Mouse (Mus musculus) forebrain, embryonic 15.5 days (tissue): ENCODE measurements at regions not wholly inside any gene's neighbourhood (a gene's known extent, or its start where the extent isn't known, plus 50 kb on each side); places are given as distances from the start of the nearest gene placed in this dataset.

ENCODE experiments used
- ATAC-seq: fragments of 200-750 bp; cut with Nextera tagmentation; replicated peaks from 2 replicates; pipeline ENCODE4 v1.8.0; 2017; ENCODE audit warnings: mild to moderate bottlenecking, moderate TSS enrichment, moderate library complexity
- H3K27ac ChIP-seq: fragments of 300-500 bp; sonication (generic); replicated peaks from 2 replicates; pipeline ENCODE4 v1.5.1; 2015; ENCODE audit warnings: mild to moderate bottlenecking, inconsistent platforms
- H3K27me3 ChIP-seq: fragments of 300-500 bp; sonication (generic); 2 replicates; pipeline ENCODE4 v1.6.1; 2015; ENCODE audit warnings: inconsistent platforms
- H3K36me3 ChIP-seq: fragments of 300-500 bp; sonication (generic); 2 replicates; pipeline ENCODE4 v1.6.1; 2015; ENCODE audit warnings: mild to moderate bottlenecking, inconsistent platforms
- H3K4me1 ChIP-seq: fragments of 300-500 bp; sonication (generic); 2 replicates; pipeline ENCODE4 v1.6.1; 2015; ENCODE audit warnings: inconsistent platforms
- H3K4me2 ChIP-seq: fragments of 300-500 bp; sonication (generic); replicated peaks from 2 replicates; pipeline ENCODE4 v1.6.1; 2015; ENCODE audit warnings: mild to moderate bottlenecking, inconsistent platforms
- H3K4me3 ChIP-seq: fragments of 300-500 bp; sonication (generic); 2 replicates; pipeline ENCODE4 v1.5.1; 2015; ENCODE audit warnings: mild to moderate bottlenecking, inconsistent platforms
- H3K9ac ChIP-seq: fragments of 300-500 bp; sonication (generic); replicated peaks from 2 replicates; pipeline ENCODE4 v1.6.1; 2015; ENCODE audit warnings: mild to moderate bottlenecking, inconsistent platforms
- H3K9me3 ChIP-seq: fragments of 300-500 bp; sonication (generic); 2 replicates; pipeline ENCODE4 v1.6.1; 2016; ENCODE audit warnings: inconsistent platforms
- WGBS: fragments of 180-500 bp; shearing (Covaris S2); methylation state at CpG from one replicate; pipeline ENCODE4 v1.1.7; 2015; ENCODE audit warnings: mixed read lengths; 5-methylcytosine and 5-hydroxymethylcytosine counted together

DNA sequence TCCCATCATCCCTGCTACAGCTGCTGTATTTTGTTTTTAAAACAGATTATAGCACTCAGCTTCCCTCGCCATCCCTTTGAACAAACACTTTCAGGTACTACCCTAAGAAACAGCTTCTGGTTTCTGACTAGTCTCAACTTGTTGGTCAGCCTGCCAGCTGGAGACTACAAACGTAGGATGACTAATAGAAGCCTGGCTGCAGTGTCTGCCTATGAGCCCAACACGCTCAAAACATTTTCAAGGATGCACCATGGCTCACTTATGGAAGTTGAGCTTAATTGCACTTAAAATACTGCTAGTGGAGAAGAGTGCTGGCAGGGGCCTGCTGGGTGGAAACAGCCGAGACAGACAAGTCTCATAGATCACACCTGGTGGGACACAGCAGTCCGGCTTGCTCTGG is 234.4 kb upstream of the Tenm4 start:
- no peak overlapping the region for H3K4me2 ChIP-seq
- no peak for ATAC-seq
- H3K9ac ChIP-seq = no peak overlapping the region
- no peaks in the 10 kb centered on the region for H3K36me3 ChIP-seq
- 83% methylated on average over 5 of the region's 5 CpGs for WGBS
- H3K4me3 ChIP-seq = no peak overlapping the region
- no peaks in the 10 kb centered on the region for H3K27me3 ChIP-seq
- no peaks in the 10 kb centered on the region for H3K4me1 ChIP-seq
- H3K9me3 ChIP-seq = no peaks in the 10 kb centered on the region
- H3K27ac ChIP-seq = no peak overlapping the region

DNA sequence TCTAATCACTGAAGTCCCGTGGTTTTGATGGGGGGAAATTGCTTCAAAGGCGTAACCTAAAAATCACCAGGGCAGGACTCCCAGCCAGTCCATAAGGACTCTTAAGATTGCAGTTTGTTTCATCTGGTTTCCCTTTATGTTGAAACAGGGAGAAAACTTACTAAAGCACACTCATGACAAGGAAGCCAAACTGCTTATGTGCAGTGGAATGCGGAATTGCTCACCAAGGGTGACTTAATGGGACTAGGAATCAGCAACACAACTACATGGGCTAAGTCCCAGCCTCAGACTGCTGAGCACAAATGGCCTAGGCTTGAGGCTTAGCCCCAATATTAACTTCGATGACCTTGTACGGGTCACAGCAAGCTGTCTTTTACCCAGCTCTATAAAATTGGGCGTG is 227.6 kb upstream of the Tenm4 start:
- Histone ChIP-seq H3K9ac (no peak overlapping the region), H3K4me1 (no peaks in the 10 kb centered on the region), H3K27me3 (no peaks in the 10 kb centered on the region), H3K36me3 (no peaks in the 10 kb centered on the region), H3K9me3 (no peaks in the 10 kb centered on the region), H3K27ac (no peak overlapping the region), H3K4me3 (no peak overlapping the region), H3K4me2 (no peak overlapping the region)
- no peak for ATAC-seq
- WGBS = 93% methylated on average over 6 of the region's 6 CpGs

DNA sequence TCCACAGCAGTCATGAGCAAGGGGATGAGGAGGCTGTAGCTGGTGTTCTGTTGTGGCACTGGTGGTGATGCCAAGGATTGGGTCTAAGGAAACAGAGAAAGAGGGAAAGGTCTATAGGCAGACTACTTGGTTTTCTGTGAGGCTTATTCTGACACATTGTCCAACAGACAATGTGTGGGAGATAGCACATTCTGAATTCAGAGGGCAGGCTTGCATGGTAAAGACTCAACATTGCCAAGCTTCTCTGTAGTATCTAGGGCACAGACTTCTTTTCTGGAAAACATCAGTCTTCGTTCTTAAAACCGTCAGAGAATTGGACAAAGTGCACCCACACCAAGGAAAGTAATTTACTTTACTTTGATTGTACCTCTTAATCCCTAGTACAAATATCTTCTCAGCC is 218.7 kb upstream of the Tenm4 start:
- H3K27me3 ChIP-seq = no peaks in the 10 kb centered on the region
- no peaks in the 10 kb centered on the region for H3K9me3 ChIP-seq
- no peaks in the 10 kb centered on the region for H3K36me3 ChIP-seq
- no peak overlapping the region for H3K9ac ChIP-seq
- no peak overlapping the region for H3K4me2 ChIP-seq
- H3K4me1 ChIP-seq = no peaks in the 10 kb centered on the region
- no peak for ATAC-seq
- WGBS = 90% methylated on average over 2 of the region's 2 CpGs
- no peak overlapping the region for H3K4me3 ChIP-seq
- H3K27ac ChIP-seq = no peak overlapping the region

DNA sequence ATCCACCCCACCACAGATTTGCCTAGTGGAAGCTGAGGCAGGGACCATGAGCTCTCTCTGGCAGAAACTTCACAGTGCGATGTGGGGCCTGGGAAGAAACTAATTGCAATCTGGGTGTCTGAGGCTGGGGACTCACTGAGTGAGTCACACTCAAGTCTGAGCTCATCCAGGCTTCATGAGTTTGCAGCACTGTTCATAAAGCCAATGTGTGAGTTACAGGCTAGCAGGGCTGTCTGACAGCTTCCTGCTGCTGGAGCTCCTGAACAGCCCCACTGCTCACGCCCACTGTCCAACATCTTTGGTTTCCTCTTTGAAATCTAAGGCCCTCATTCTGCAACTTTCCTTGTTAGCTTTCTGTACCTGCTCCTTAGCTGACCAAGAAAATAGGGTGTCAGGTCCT is 216.5 kb upstream of the Tenm4 start:
- Histone ChIP-seq H3K4me2 (no peak overlapping the region), H3K4me3 (no peak overlapping the region), H3K9ac (no peak overlapping the region), H3K27ac (no peak overlapping the region), H3K27me3 (no peaks in the 10 kb centered on the region), H3K4me1 (0 out of 2 replicates have a peak, but pooled peaks cover 4% of the 10 kb centered on the region), H3K9me3 (no peaks in the 10 kb centered on the region), H3K36me3 (no peaks in the 10 kb centered on the region)
- no peak for ATAC-seq
- WGBS = 97% methylated on average over 2 of the region's 2 CpGs

DNA sequence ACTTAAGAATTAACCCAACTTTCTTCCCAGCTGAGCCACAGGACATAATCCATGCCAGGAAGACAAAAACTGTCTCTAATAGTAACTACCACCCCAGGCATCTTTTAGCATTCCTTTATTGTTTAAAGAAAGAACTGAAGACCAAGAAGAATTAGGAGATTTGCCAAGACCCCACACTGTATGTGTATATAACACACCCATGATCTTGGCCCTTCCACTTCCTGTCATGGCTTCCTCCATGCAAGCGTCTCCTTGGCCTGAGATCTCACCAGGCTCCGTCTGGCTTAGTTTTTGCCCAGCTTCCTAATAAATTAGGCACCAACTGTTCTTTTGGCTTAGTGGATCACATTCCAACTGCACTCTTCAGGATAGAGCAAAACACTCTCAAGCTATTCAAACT is 215.9 kb upstream of the Tenm4 start:
- Histone ChIP-seq H3K9me3 (no peaks in the 10 kb centered on the region), H3K4me1 (0 out of 2 replicates have a peak, but pooled peaks cover 4% of the 10 kb centered on the region), H3K9ac (no peak overlapping the region), H3K27ac (no peak overlapping the region), H3K36me3 (no peaks in the 10 kb centered on the region), H3K4me2 (no peak overlapping the region), H3K27me3 (no peaks in the 10 kb centered on the region), H3K4me3 (no peak overlapping the region)
- no peak for ATAC-seq
- 55% methylated on average over 2 of the region's 2 CpGs for WGBS

DNA sequence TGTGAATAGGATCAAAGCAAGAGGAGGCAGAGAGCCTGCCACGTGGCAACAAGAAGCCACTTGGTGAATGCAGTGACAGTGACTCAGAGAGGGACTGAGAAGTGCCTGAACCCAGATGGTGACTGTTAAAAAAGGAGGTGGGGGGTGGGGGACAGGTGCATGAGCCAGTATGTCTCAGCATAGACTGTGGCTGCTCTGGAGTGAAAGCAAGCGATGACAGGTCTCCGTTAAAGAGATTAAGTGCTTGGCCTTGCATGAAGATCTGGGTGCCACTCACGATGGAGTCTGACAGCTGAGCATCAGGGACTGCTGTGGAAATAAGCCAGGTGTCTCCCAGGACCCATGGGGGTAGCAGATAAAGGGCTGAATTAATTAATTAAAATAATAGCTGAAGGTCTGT is 212.0 kb upstream of the Tenm4 start:
- Histone ChIP-seq H3K27me3 (no peaks in the 10 kb centered on the region), H3K4me3 (no peak overlapping the region), H3K4me2 (no peak overlapping the region), H3K4me1 (0 out of 2 replicates have a peak, but pooled peaks cover 4% of the 10 kb centered on the region), H3K9ac (no peak overlapping the region), H3K36me3 (no peaks in the 10 kb centered on the region), H3K27ac (no peak overlapping the region), H3K9me3 (no peaks in the 10 kb centered on the region)
- WGBS = 41% methylated on average over 4 of the region's 4 CpGs
- 0 out of 2 replicates have a peak, but pooled peaks have one; percentile 64 for ATAC-seq

DNA sequence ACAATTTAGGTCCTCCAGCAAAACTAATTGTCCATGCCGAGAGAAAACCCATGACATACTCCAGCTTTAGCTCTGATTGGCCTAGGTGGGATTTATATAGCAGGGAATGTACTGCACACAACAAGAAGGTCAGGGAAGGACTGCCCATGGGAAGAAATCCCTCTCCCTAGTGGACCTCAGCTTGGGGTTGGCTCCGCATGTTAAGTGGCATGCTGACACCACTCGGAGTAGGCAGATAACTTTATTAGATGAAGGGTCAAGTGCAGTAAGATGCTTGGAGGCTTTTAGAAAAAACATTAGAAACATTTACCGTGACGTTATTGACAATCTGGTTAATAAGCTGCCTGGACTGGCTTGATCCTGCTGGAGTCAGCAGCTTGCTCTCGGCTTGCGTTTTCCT is 199.2 kb upstream of the Tenm4 start:
- H3K36me3 ChIP-seq = no peaks in the 10 kb centered on the region
- ATAC-seq = no peak
- H3K27ac ChIP-seq = no peak overlapping the region
- no peak overlapping the region for H3K4me3 ChIP-seq
- 92% methylated on average over 7 of the region's 7 CpGs for WGBS
- H3K9me3 ChIP-seq = no peaks in the 10 kb centered on the region
- H3K9ac ChIP-seq = no peak overlapping the region
- H3K4me1 ChIP-seq = no peaks in the 10 kb centered on the region
- no peak overlapping the region for H3K4me2 ChIP-seq
- no peaks in the 10 kb centered on the region for H3K27me3 ChIP-seq

DNA sequence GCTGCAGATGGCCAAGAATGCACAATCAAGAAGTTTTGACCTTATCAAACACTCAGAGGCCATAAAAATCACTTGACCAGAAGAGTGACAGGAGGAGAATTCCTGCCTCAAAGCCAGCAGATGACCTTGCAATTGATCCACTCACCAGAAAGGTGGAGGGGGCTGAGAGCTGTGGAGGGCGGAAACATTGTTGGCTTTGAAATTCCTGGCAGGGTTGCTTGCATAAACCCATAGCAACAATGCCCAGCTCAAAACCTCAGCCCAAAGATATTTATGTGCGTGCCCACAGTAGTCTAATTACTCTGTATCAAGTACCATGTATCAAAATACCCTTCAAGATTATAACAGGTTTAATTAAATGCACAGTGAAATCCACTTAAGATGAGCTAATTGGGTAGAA is 197.0 kb upstream of the Tenm4 start:
- H3K9ac ChIP-seq = no peak overlapping the region
- no peak overlapping the region for H3K27ac ChIP-seq
- WGBS = 45% methylated on average over 2 of the region's 2 CpGs
- H3K4me1 ChIP-seq = no peaks in the 10 kb centered on the region
- no peaks in the 10 kb centered on the region for H3K9me3 ChIP-seq
- H3K27me3 ChIP-seq = no peaks in the 10 kb centered on the region
- H3K4me2 ChIP-seq = no peak overlapping the region
- H3K4me3 ChIP-seq = no peak overlapping the region
- H3K36me3 ChIP-seq = no peaks in the 10 kb centered on the region
- ATAC-seq = no peak

DNA sequence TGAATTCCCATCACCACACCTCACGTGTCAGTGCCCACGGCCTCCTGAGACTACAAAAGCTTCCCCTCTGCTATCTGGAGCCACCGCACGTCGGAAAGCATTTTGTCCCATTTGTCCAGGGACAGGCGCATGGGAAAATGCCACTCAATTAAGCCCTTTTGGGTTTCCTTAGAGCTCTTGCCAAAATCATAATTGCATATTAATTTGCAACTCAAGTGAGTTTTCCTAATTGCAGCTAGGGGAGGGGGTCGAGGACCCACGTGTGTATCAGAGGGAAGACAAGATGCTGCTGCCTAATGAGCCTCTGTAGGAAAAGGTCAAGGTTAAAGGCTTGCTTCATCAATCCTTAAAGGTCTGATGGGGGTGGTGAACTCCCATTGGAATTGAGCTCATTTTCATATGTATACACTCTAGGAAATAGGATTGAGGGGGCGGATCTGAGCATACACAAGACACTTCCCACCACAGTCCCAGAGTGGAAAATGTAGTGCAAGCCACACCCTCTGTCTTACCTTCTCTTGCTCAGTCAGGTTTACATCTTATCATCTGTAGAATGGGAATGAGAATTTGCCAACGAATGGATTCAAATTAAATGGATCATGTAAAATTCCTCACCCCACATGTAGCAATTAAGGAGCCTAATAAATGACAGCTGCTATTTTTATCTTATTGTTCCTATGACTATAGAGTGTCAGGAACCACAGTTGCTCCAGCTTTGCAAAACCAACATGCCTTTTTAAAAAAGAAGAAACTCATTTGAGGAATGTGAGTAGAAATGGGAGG is 179.6 kb upstream of the Tenm4 start:
- WGBS = 16% methylated on average over 10 of the region's 10 CpGs
- Histone ChIP-seq H3K9ac (no peak overlapping the region), H3K4me1 (peaks cover 15% of the 10 kb centered on the region), H3K36me3 (no peaks in the 10 kb centered on the region), H3K27me3 (no peaks in the 10 kb centered on the region), H3K4me3 (no peak overlapping the region), H3K4me2 (no peak overlapping the region), H3K27ac (no peak overlapping the region; the same call in 1 of the 2 replicates), H3K9me3 (no peaks in the 10 kb centered on the region)
- peak; percentile 81 for ATAC-seq

DNA sequence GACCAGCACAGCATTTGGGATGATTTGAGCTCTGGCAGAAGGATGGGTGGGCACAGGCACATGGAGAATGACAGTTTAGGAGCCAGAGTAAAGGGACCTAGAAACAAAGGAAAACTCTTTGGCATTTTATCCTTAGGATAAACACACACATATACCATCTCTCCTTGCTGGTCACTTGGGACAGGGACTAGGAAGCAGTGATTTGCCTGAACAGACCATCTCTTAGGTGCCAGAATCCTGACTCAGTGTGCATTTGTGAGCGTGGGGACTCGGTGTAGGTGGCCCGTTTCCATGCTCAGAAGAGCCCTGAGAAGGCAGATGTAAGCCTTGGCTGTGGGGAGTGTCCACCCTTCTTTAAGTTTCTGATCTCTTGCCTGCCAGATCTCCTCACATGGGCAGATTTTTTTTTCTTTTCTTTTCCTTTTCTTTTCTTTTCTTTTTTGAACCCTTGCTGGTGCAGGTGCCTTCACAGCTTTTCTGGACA is 179.0 kb upstream of the Tenm4 start:
- no peaks in the 10 kb centered on the region for H3K36me3 ChIP-seq
- H3K9ac ChIP-seq = no peak overlapping the region
- H3K4me3 ChIP-seq = no peak overlapping the region
- 73% methylated on average over 3 of the region's 3 CpGs for WGBS
- H3K4me1 ChIP-seq = peaks cover 15% of the 10 kb centered on the region
- no peaks in the 10 kb centered on the region for H3K27me3 ChIP-seq
- no peak overlapping the region for H3K4me2 ChIP-seq
- peak; percentile 51 for ATAC-seq
- no peak overlapping the region; the same call in 1 of the 2 replicates for H3K27ac ChIP-seq
- no peaks in the 10 kb centered on the region for H3K9me3 ChIP-seq

DNA sequence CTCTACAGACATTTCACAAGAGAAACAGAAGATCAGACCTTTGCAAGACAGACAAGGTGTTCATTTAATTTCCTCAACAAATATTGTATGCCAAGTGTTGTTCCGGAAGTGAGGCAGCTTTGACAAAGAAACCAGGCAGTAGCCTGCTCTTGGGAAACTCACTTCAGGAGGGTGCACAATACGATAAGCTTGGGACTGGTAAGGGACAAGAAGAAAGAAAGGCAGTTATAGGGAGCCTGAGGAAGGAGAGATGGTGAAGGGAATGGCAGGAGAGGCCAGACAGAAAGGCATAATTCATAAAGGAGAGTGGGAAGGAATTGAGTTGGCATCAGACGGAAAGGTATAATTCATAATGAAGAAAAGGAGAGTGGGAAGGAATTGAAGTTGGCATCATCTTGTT is 178.5 kb upstream of the Tenm4 start:
- Histone ChIP-seq H3K36me3 (no peaks in the 10 kb centered on the region), H3K4me1 (peaks cover 15% of the 10 kb centered on the region), H3K27ac (no peak overlapping the region; the same call in 1 of the 2 replicates), H3K9me3 (no peaks in the 10 kb centered on the region), H3K9ac (no peak overlapping the region), H3K4me3 (no peak overlapping the region), H3K27me3 (no peaks in the 10 kb centered on the region), H3K4me2 (no peak overlapping the region)
- no peak for ATAC-seq
- 75% methylated on average over 3 of the region's 3 CpGs for WGBS

DNA sequence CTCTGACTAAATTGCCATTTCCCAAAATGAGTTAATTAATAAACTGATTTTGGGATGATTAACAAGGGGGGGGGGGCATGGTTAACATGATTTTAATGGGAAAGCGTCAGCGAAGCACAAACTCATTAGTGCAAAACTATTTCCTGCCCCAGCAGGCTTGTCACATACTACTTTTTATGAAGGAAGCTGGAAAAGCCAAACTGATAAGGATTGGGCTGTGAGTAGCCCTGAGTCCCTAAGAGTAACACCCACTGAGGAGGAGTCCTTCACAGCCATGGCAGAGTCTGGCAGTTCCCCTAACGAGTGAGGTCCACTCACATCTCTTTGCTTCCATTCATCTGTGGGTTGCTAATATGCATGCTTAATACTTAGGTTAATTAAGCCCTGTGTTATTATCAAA is 173.9 kb upstream of the Tenm4 start:
- no peaks in the 10 kb centered on the region for H3K27me3 ChIP-seq
- no peak overlapping the region for H3K4me2 ChIP-seq
- peaks cover under 1% of the 10 kb centered on the region for H3K4me1 ChIP-seq
- H3K36me3 ChIP-seq = no peaks in the 10 kb centered on the region
- H3K4me3 ChIP-seq = no peak overlapping the region
- no peak overlapping the region for H3K9ac ChIP-seq
- H3K9me3 ChIP-seq = no peaks in the 10 kb centered on the region
- ATAC-seq = no peak
- H3K27ac ChIP-seq = no peak overlapping the region
- WGBS = 50% methylated on average over 3 of the region's 3 CpGs

DNA sequence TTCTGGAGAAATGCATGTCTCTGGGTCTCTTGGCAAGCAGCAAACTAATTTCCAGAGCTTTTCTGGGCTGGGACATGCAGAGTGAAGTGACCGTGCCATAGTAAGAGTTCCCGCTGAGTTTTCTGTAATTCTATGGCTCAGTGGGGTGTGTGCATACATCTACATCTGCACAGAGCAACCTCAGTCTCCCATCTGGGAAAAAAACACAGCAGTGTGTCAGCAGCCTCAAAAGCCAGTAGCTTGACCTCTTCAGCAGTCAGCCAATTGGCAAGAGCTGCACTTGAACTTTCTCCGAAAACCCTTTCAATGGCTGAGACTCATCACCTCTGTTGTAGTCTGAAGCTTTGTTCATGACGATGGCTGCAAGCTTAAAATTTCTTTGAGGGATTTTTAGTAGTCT is 171.9 kb upstream of the Tenm4 start:
- no peaks in the 10 kb centered on the region for H3K36me3 ChIP-seq
- no peak overlapping the region for H3K9ac ChIP-seq
- no peak overlapping the region for H3K4me2 ChIP-seq
- no peaks in the 10 kb centered on the region for H3K4me1 ChIP-seq
- ATAC-seq = no peak
- no peak overlapping the region for H3K4me3 ChIP-seq
- WGBS = 38% methylated on average over 4 of the region's 4 CpGs
- H3K27me3 ChIP-seq = no peaks in the 10 kb centered on the region
- no peak overlapping the region for H3K27ac ChIP-seq
- H3K9me3 ChIP-seq = no peaks in the 10 kb centered on the region
